Mouse (Mus musculus) inflammation-experienced regulatory T-cells, adult 6 months (primary cell): Measurements from ENCODE around the gene Zfp91. TPM values are rescaled to one million over a fixed set of nuclear protein-coding genes. Genes with fewer than 3 reads are reported as not detected.

Experiments
- ATAC-seq: one replicate; pipeline ENCODE4 v1.8.0; 2017
- polyA plus RNA-seq, 3 experiments: library from polyadenylated mRNA; unstranded; fragments of 100-300 nt; shearing (Covaris generic); gene quantifications; one replicate each; pipeline ENCODE4 v1.2.1; 2017

Zfp91 gene
- polyA plus RNA-seq: 10 to 100 TPM; 17.7 to 22.3 (median 19.1) TPM

- ATAC-seq: peak; percentile 62
Observed at GRCm38 (mm10) chr19:12795511-12796327, at the start of gene Zfp91, which contains the start of gene Lpxn. TSS of gene Zfp91 (minus strand) at chr19:12796126. TSS of gene Lpxn (plus strand) at chr19:12796193.

- ATAC-seq: no peak
Observed at GRCm38 (mm10) chr19:12838507-12838906, 42.6 kb upstream of the Zfp91 start.

- ATAC-seq: peak; percentile 95
Observed at GRCm38 (mm10) chr19:12833625-12834024, 37.7 kb upstream of the Zfp91 start.

- ATAC-seq: no peak
Observed at GRCm38 (mm10) chr19:12831559-12831958, 35.6 kb upstream of the Zfp91 start.

- ATAC-seq: no peak
Observed at GRCm38 (mm10) chr19:12830823-12831430, 35.0 kb upstream of the Zfp91 start.

- ATAC-seq: no peak
Observed at GRCm38 (mm10) chr19:12824549-12824948, 28.6 kb upstream of the Zfp91 start.

GRCm38 (mm10) chr19:12820383-12820782 is 24.5 kb upstream of the Zfp91 start:
- ATAC-seq: peak; percentile 70

- ATAC-seq: no peak
Observed at GRCm38 (mm10) chr19:12818507-12818906, 22.6 kb upstream of the Zfp91 start.

GRCm38 (mm10) chr19:12813883-12814282 is 18.0 kb upstream of the Zfp91 start:
- ATAC-seq: no peak

- no peak for ATAC-seq
Observed at GRCm38 (mm10) chr19:12812644-12813364, 16.9 kb upstream of the Zfp91 start.

GRCm38 (mm10) chr19:12806214-12806613 is 10.3 kb upstream of the Zfp91 start:
- peak; percentile 84 for ATAC-seq

GRCm38 (mm10) chr19:12805730-12806129 is 9.8 kb upstream of the Zfp91 start:
- ATAC-seq: peak; percentile 5

- ATAC-seq: no peak
Observed at GRCm38 (mm10) chr19:12804237-12804636, 8.3 kb upstream of the Zfp91 start.

GRCm38 (mm10) chr19:12802830-12803229 is 6.9 kb upstream of the Zfp91 start:
- ATAC-seq: no peak

- no peak for ATAC-seq
Observed at GRCm38 (mm10) chr19:12801046-12801445, 5.1 kb upstream of the Zfp91 start.

- no peak for ATAC-seq
Observed at GRCm38 (mm10) chr19:12800621-12801020, 4.7 kb upstream of the Zfp91 start.

- ATAC-seq: no peak
Observed at GRCm38 (mm10) chr19:12799081-12799480, 3.2 kb upstream of the Zfp91 start.

GRCm38 (mm10) chr19:12798404-12798803 is 2.5 kb upstream of the Zfp91 start:
- ATAC-seq: no peak

- no peak for ATAC-seq
Observed at GRCm38 (mm10) chr19:12797071-12797470, 1.1 kb upstream of the Zfp91 start.

GRCm38 (mm10) chr19:12796328-12796931 is 504 bp upstream of the Zfp91 start:
- ATAC-seq: peak; percentile 75

- no peak for ATAC-seq
Observed at GRCm38 (mm10) chr19:12795110-12795509, 816 bp downstream of the Zfp91 start.
